Mouse (Mus musculus) lung, postnatal 14 days (tissue): ENCODE results near the gene Slc45a2.
"Not testable (repeated sequence)": the region's sequence is repeated elsewhere in the genome, so short reads cannot be mapped to it uniquely, and the experiment has no call there.

Experiments
- DNase-seq: peaks from one replicate; pipeline ENCODE4 v3.0.0; 2021

Slc45a2 gene

GRCm38 (mm10) chr15:11000421-11000820, at the start of gene Slc45a2:
Gene Slc45a2, plus strand, starts transcription at chr15:11000721.
- no peak for DNase-seq

- no peak for DNase-seq
These were observed 48.4 kb upstream of the Slc45a2 start, which contains the start of gene C1qtnf3 for GRCm38 (mm10) chr15:10951951-10952759. Gene C1qtnf3, plus strand, starts transcription at chr15:10952332.

GRCm38 (mm10) chr15:10952760-10953305, 47.7 kb upstream of the Slc45a2 start:
- DNase-seq: no peak

GRCm38 (mm10) chr15:10953465-10953864, 47.1 kb upstream of the Slc45a2 start:
- no peak for DNase-seq

GRCm38 (mm10) chr15:10954381-10955016, 46.0 kb upstream of the Slc45a2 start:
- DNase-seq: no peak

- no peak for DNase-seq
These were observed 45.4 kb upstream of the Slc45a2 start for GRCm38 (mm10) chr15:10955156-10955555.

- DNase-seq: no peak
These were observed 43.8 kb upstream of the Slc45a2 start for GRCm38 (mm10) chr15:10956706-10957105.

GRCm38 (mm10) chr15:10959277-10960026, 41.1 kb upstream of the Slc45a2 start:
- DNase-seq: no peak

- DNase-seq: no peak
These were observed 40.3 kb upstream of the Slc45a2 start for GRCm38 (mm10) chr15:10960267-10960666.

GRCm38 (mm10) chr15:10962601-10963000, 37.9 kb upstream of the Slc45a2 start:
- no peak for DNase-seq

- DNase-seq: no peak
These were observed 31.1 kb upstream of the Slc45a2 start for GRCm38 (mm10) chr15:10969439-10969838.

- DNase-seq: no peak
These were observed 29.7 kb upstream of the Slc45a2 start for GRCm38 (mm10) chr15:10970777-10971176.

GRCm38 (mm10) chr15:10977151-10977550, 23.4 kb upstream of the Slc45a2 start:
- no peak for DNase-seq

GRCm38 (mm10) chr15:10980712-10981111, 19.8 kb upstream of the Slc45a2 start:
- DNase-seq: no peak

- DNase-seq: peak; percentile 88
These were observed 19.0 kb upstream of the Slc45a2 start, which contains the start of gene Amacr for GRCm38 (mm10) chr15:10981377-10982063. Gene Amacr, plus strand, starts transcription at chr15:10981756.

GRCm38 (mm10) chr15:10982064-10982435, 18.5 kb upstream of the Slc45a2 start:
- DNase-seq: no peak

GRCm38 (mm10) chr15:10985756-10986155, 14.8 kb upstream of the Slc45a2 start:
- DNase-seq: no peak

- not testable (repeated sequence) for DNase-seq
These were observed 14.0 kb upstream of the Slc45a2 start for GRCm38 (mm10) chr15:10986477-10986876.

GRCm38 (mm10) chr15:10990411-10990810, 10.1 kb upstream of the Slc45a2 start:
- DNase-seq: no peak

- no peak for DNase-seq
These were observed 9.0 kb upstream of the Slc45a2 start for GRCm38 (mm10) chr15:10991566-10991965.

- DNase-seq: no peak
These were observed 689 bp upstream of the Slc45a2 start for GRCm38 (mm10) chr15:10999832-11000231.

GRCm38 (mm10) chr15:11003791-11004190, 3.3 kb downstream of the Slc45a2 start:
- DNase-seq: no peak

GRCm38 (mm10) chr15:11004646-11005045, 4.1 kb downstream of the Slc45a2 start:
- DNase-seq: no peak
